Mouse (Mus musculus) skeletal muscle tissue, adult 2 months (tissue): Measurements from ENCODE around the gene Dnaja1.

Experiments used
- DNase-seq: peaks from one replicate; pipeline ENCODE4 v3.0.0-alpha.2; 2012; ENCODE audit warnings: low read depth, low spot score

Dnaja1 gene

GRCm38 (mm10) chr4:40735351-40735750, 13.4 kb downstream of the Dnaja1 start:
- no peak for DNase-seq

GRCm38 (mm10) chr4:40757157-40757779, 35.3 kb downstream of the Dnaja1 start:
- no peak for DNase-seq

- DNase-seq: peak; percentile 92
Observed at GRCm38 (mm10) chr4:40757780-40758420, 36.0 kb downstream of the Dnaja1 start, which contains the start of gene Smu1. Smu1 (minus strand) TSS chr4:40757923.

DNA sequence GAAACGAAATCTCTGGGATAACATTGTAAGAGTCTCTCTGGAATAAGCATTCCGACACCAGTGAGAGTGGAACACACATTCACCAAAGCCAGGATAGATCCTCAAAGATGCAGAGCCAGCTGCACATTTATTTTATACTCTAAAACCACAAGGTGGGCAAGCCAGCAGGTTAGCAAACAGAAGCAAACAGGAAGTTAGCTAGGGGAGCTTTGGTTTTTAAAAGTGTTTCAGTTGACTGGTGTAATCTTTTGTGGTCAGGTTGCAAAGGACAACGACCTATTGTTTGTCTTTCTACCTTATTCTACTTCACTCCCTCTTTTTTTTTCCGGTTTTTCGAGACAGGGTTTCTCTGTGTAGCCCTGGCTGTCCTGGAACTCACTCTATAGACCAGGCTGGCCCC, 37.9 kb downstream of the Dnaja1 start:
- DNase-seq: no peak

- peak; percentile 74 for DNase-seq
Observed at GRCm38 (mm10) chr4:40774279-40775259, 52.6 kb downstream of the Dnaja1 start.

DNA sequence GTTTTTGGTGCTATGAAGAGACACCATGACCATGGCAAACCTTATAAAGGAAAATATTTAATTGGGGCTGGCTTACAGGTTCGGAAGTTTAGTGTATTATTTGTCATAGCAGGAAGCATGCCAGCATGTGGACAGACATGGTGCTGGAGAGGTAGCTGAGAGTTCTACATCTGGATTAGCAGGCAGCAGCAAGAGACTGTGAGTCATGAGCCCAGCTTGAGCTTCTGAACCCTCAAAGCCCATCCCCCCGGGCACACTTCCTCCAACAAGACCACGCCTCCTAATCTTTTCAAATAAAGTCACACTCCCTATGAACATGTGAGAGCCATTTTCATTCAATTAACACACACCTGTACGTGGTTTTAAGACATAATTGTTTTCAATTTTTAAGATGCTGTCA, 54.5 kb downstream of the Dnaja1 start:
- DNase-seq: no peak

DNA sequence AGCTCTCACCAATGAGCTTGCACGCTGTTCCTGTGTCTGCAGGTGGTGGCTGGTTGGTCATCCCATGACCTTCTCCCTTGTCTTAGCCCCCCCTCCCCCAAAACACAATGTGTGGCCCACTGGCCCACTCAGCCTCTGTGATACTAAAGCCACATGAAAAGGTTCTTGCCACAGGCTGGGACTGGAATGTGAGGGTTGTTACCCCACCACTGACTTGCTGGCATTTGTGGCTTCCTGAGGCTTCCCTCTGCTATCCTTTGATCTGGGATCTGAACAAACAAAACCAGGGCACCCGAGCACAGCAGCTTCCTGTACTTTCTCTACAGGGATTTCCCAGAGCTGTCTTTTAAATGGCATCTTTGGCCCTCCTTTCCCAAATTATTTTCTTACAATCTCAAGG, 55.2 kb downstream of the Dnaja1 start:
- DNase-seq: no peak

DNA sequence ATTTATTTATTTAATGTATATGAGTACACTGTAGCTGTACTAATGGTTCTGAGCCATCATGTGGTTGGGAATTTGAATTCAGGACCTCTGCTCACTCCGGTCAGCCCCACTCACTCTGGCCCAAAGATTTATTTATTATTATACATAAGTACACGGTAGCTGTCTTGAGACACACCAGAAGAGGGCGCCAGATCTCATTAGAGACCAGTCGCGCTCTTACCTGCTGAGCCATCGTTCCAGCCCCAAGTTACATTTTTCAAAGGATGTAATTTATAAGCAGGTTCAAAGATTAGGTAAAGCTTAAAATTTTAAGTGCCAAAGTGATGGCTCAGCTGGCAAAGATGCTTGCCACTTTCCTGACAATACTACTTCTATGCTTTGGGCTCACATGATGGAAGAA, 56.7 kb downstream of the Dnaja1 start:
- no peak for DNase-seq

DNA sequence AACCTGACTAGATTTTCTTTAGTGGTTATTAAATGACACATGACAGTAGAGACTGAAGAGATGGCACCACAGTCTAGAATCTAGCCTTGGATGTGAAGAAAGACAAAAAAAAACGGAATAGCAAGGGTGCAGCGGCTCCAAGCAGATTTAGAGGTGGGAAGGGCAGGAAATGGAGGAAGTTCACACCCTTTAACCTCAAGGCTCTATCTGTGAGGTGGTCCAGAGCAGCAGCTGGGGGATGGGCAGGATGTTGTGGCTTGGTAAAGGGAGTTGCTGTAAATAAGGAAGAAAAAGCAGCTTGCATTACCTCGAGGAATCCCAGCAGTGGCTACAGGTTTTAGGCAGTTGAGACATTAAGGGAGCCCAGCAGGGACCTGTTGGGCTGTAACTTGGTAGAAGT, 59.2 kb downstream of the Dnaja1 start:
- DNase-seq: no peak

DNA sequence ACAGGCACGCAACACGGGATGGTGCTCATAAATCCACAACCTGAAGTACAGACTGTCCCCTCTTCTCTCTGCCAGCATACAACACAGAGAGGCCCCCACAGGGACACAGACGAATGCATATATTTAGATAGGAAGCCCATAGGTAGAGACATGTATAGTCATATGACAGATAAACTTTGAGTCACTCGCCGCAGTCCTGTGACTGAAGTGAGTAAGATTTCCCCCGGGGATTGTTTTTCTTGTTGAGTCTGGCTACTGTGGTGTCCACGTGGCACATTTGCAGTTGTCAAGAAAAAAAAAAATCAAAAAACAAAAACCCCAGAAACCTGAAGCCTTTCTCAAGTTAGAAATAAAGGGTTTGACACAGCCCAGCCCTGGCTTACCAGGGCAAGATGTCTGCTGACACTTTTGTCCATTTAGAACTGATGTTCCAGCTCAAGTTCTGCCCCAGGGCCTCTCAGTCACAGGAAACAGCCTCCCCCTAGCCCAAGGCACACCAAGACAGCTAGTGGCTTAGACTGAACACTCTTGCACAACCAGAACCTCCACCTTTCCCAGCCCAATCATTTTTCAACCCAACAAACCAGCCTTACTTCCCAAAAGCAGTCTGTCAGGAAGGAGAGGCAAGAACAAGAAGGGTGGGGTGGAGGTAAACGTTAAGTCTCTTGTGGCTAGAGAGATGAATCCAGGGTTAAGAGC, 60.0 kb downstream of the Dnaja1 start:
- no peak for DNase-seq

GRCm38 (mm10) chr4:40783049-40783448, 61.1 kb downstream of the Dnaja1 start:
- no peak for DNase-seq

GRCm38 (mm10) chr4:40784556-40785169, 62.7 kb downstream of the Dnaja1 start:
- peak; percentile 61 for DNase-seq

DNA sequence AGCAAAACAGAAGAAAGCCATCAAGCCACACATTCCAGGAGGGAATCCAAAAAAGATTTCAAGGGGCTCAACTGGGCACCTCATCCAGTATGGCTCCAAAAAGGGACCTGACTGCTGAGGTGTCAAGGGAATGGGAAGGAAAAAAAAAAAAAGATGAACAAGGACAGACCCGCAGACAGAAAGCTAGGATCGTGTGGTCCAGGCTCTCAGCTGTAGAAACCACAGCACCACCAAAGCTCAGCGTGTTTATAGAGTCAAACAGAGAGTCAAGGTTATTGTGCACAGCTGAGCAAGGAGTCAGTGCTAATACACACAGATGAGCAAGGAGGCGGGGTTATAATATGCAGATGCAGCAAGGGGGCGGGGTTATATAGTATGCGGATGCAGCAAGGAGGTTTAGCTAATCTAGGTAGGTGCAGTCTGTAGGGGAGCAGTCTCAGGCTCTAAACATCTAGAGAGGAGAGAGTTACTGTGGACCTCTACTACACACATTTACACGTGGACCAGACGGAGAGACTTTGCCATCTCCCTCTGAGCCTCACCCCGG, 63.7 kb downstream of the Dnaja1 start:
- no peak for DNase-seq

GRCm38 (mm10) chr4:40786578-40786977, 64.6 kb downstream of the Dnaja1 start:
- no peak for DNase-seq
